Mouse (Mus musculus) ovary, postnatal 10 days (tissue): Measurements from ENCODE around the gene Myrip.
A peak's percentile ranks its signal among the peaks of the same experiment; 100 is the strongest.

Experiments
- DNase-seq: peaks from one replicate; pipeline ENCODE4 v3.0.0; 2022; ENCODE audit warnings: low spot score

Myrip gene

GRCm38 (mm10) chr9:120338172-120338571 lies 36.9 kb downstream of the Myrip start:
- DNase-seq: no peak

- DNase-seq: no peak
Observed at GRCm38 (mm10) chr9:120339975-120340695, 38.8 kb downstream of the Myrip start.

GRCm38 (mm10) chr9:120343123-120343790 lies 41.9 kb downstream of the Myrip start:
- no peak for DNase-seq

- no peak for DNase-seq
Observed at GRCm38 (mm10) chr9:120345651-120346151, 44.4 kb downstream of the Myrip start.

- DNase-seq: no peak
Observed at GRCm38 (mm10) chr9:120349145-120349544, 47.8 kb downstream of the Myrip start.

- DNase-seq: no peak
Observed at GRCm38 (mm10) chr9:120350346-120350745, 49.0 kb downstream of the Myrip start.

GRCm38 (mm10) chr9:120351061-120351460 lies 49.7 kb downstream of the Myrip start:
- no peak for DNase-seq

GRCm38 (mm10) chr9:120351474-120351873 lies 50.2 kb downstream of the Myrip start:
- no peak for DNase-seq

- no peak for DNase-seq
Observed at GRCm38 (mm10) chr9:120353036-120353435, 51.7 kb downstream of the Myrip start.

GRCm38 (mm10) chr9:120353967-120354366 lies 52.7 kb downstream of the Myrip start:
- no peak for DNase-seq

- DNase-seq: no peak
Observed at GRCm38 (mm10) chr9:120354550-120355345, 53.4 kb downstream of the Myrip start.

GRCm38 (mm10) chr9:120356490-120356889 lies 55.2 kb downstream of the Myrip start:
- no peak for DNase-seq

GRCm38 (mm10) chr9:120358060-120358459 lies 56.7 kb downstream of the Myrip start:
- DNase-seq: no peak

- peak; percentile 10 for DNase-seq
Observed at GRCm38 (mm10) chr9:120360397-120361177, 59.3 kb downstream of the Myrip start.

GRCm38 (mm10) chr9:120361656-120362055 lies 60.3 kb downstream of the Myrip start:
- no peak for DNase-seq

GRCm38 (mm10) chr9:120362684-120363083 lies 61.4 kb downstream of the Myrip start:
- no peak for DNase-seq

GRCm38 (mm10) chr9:120364653-120365283 lies 63.5 kb downstream of the Myrip start:
- DNase-seq: no peak

- no peak for DNase-seq
Observed at GRCm38 (mm10) chr9:120367526-120367925, 66.2 kb downstream of the Myrip start.

GRCm38 (mm10) chr9:120371633-120372032 lies 70.3 kb downstream of the Myrip start:
- no peak for DNase-seq

GRCm38 (mm10) chr9:120372347-120372746 lies 71.0 kb downstream of the Myrip start:
- DNase-seq: no peak

GRCm38 (mm10) chr9:120377726-120378125 lies 76.4 kb downstream of the Myrip start:
- DNase-seq: no peak
